Mouse (Mus musculus): ENCODE results near the gene Gys1. TPM values are rescaled to one million over a fixed set of nuclear protein-coding genes. Genes with fewer than 3 reads are reported as not detected.

The Gys1 gene
- polyA plus RNA-seq, 1 experiment: 112 TPM

DNA sequence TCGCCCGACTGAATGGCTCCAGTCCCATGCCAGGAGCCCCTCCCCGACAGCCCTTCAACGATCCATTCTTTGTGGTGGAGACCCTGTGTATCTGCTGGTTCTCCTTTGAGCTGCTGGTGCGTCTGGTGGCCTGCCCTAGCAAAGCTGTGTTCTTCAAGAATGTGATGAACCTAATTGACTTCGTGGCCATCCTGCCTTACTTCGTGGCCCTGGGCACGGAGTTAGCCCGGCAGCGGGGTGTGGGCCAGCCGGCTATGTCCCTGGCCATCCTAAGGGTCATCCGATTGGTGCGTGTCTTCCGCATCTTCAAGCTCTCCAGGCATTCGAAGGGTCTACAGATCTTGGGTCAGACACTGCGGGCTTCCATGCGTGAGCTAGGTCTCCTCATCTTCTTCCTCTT is 25.7 kb upstream of the Gys1 start:
- Histone ChIP-seq H3K4me1 (ENCODE audit: control insufficient read depth, insufficient read depth, insufficient read length, low read length) (peaks cover under 1% of the 10 kb centered on the region; the same call in 1 of the 2 replicates), H3K27ac (replicated peaks; ENCODE audit: low read depth, low read length) (no peak overlapping the region), H3K4me3 (ENCODE audit: insufficient read depth, low read depth, low read length) (no peak overlapping the region)

- Histone ChIP-seq H3K4me1 (ENCODE audit: control insufficient read depth, insufficient read depth, insufficient read length, low read length) (peaks cover 3% of the 10 kb centered on the region; the same call in 1 of the 2 replicates), H3K27ac (replicated peaks; ENCODE audit: low read depth, low read length) (no peak overlapping the region), H3K4me3 (ENCODE audit: insufficient read depth, low read depth, low read length) (no peak overlapping the region)
Observed at GRCm38 (mm10) chr7:45409497-45410163, 25.0 kb upstream of the Gys1 start.

- H3K4me3 ChIP-seq (ENCODE audit: insufficient read depth, low read depth, low read length): no peak overlapping the region
- no peak overlapping the region for H3K27ac ChIP-seq (replicated peaks; ENCODE audit: low read depth, low read length)
Observed at GRCm38 (mm10) chr7:45412421-45412820, 22.2 kb upstream of the Gys1 start.

DNA sequence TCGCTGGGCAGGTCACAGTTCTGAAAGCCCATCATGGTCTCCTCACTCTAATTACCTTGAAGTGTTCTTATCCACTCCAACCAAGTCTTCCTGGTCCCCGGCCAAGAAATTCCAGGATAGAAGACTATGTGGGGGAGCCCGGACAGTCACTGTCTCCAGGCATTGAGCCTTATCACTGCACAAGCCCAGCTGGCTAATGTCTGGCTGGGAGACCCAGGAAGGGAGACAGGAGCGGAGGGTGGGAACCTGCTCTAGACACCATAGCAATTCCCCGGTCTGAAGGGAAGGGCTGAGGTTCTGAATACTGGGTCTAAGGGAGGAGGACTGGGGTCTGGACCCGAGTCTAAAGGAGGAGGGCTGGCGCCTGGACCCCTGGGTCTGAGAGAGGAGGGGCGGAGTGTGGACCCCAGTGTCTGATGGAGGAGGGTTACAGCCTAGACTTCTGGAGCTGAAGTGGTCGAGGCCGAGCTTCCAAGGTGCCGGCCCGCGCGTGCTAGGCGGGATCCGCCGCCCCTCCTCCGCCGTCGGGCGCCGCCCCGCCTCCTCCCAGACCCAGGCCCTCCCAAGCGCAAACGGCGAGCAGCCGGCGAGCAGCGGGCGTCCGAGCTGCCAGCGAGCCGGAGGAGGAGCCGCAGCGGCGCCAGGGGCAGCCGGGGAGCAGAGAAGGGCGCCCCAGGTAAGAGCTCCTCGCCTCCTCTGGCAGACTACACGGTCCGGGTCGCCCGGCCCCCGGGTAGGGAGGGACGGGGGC is 21.4 kb upstream of the Gys1 start, which contains the start of gene Ntf5:
TSS of gene Ntf5 (plus strand) at position 583 of the 751 bp plus-strand sequence.
- Histone ChIP-seq H3K4me3 (ENCODE audit: insufficient read depth, low read depth, low read length) (peak within 1 kb of the TSS; percentile 39), H3K27ac (replicated peaks; ENCODE audit: low read depth, low read length) (no peak within 1 kb of the TSS), H3K4me1 (ENCODE audit: control insufficient read depth, insufficient read depth, insufficient read length, low read length) (peaks cover 3% of the 10 kb centered on the region; the same call in 1 of the 2 replicates)

More at GRCm38 (mm10) chr7:45412421-45412820, 22.2 kb upstream of the Gys1 start:
- H3K4me1 ChIP-seq (ENCODE audit: control insufficient read depth, insufficient read depth, insufficient read length, low read length): peaks cover 3% of the 10 kb centered on the region; the same call in 1 of the 2 replicates

DNA sequence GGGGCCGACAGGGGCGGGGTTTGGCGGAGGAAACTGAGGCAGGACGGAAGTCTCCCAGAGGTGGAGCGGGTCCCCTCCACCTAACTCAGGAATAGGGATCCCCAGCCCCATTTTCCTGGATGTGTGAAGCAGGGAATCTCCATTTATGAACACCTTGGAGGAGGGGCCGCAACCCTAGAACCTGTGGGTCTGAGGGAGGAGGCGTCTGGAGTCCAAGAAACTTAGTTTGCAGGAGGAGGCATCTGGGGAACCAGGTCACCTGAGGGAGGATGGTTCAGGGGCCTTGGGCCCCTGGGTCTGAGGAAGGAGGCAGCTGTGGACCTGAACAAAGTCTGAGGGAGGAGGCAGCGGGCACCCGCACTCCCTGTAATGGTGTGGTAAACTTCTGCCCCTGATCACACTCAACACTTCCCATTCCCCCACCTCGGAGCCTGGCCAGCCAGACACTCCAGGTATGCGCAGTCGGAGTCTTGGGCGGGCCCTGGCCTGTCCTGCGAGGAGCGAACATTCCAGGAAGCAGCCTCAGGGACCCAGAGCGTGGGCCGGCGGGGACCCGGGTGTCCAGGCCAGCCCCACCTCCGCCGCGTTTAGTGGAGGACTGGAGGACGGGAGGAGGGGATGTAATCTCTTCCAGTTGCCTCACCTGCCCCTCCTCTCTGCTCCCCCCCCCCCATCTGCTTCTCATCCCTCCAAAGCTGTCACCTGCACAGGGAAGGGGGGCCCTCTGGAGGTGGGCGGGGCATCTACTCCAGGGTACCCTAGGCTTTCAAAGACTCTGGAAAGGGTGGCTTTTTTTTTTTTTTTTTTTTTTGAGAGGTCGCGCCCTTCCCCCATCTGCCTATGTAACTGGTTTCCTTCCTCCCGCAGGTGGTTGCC is 20.5 kb upstream of the Gys1 start:
- Histone ChIP-seq H3K4me1 (ENCODE audit: control insufficient read depth, insufficient read depth, insufficient read length, low read length) (peaks cover 3% of the 10 kb centered on the region; the same call in 1 of the 2 replicates), H3K4me3 (ENCODE audit: insufficient read depth, low read depth, low read length) (peak overlapping the region; percentile 35), H3K27ac (replicated peaks; ENCODE audit: low read depth, low read length) (no peak overlapping the region)

- no peak overlapping the region for H3K4me3 ChIP-seq (ENCODE audit: insufficient read depth, low read depth, low read length)
Observed at GRCm38 (mm10) chr7:45414740-45415224, 19.9 kb upstream of the Gys1 start.

GRCm38 (mm10) chr7:45415636-45416035 is 19.0 kb upstream of the Gys1 start:
- Histone ChIP-seq H3K27ac (replicated peaks; ENCODE audit: low read depth, low read length) (no peak overlapping the region), H3K4me1 (ENCODE audit: control insufficient read depth, insufficient read depth, insufficient read length, low read length) (peaks cover 3% of the 10 kb centered on the region; the same call in 1 of the 2 replicates), H3K4me3 (ENCODE audit: insufficient read depth, low read depth, low read length) (no peak overlapping the region)

More at GRCm38 (mm10) chr7:45414740-45415224, 19.9 kb upstream of the Gys1 start:
- H3K4me1 ChIP-seq (ENCODE audit: control insufficient read depth, insufficient read depth, insufficient read length, low read length): peaks cover 3% of the 10 kb centered on the region; the same call in 1 of the 2 replicates
- no peak overlapping the region for H3K27ac ChIP-seq (replicated peaks; ENCODE audit: low read depth, low read length)

GRCm38 (mm10) chr7:45417962-45418492 is 16.6 kb upstream of the Gys1 start:
- H3K4me3 ChIP-seq (ENCODE audit: insufficient read depth, low read depth, low read length): no peak overlapping the region
- peaks cover 3% of the 10 kb centered on the region; the same call in 1 of the 2 replicates for H3K4me1 ChIP-seq (ENCODE audit: control insufficient read depth, insufficient read depth, insufficient read length, low read length)
- H3K27ac ChIP-seq (replicated peaks; ENCODE audit: low read depth, low read length): no peak overlapping the region

GRCm38 (mm10) chr7:45419859-45420614 is 14.6 kb upstream of the Gys1 start:
- no peak overlapping the region for H3K4me3 ChIP-seq (ENCODE audit: insufficient read depth, low read depth, low read length)
- H3K4me1 ChIP-seq (ENCODE audit: control insufficient read depth, insufficient read depth, insufficient read length, low read length): no peaks in the 10 kb centered on the region
- H3K27ac ChIP-seq (replicated peaks; ENCODE audit: low read depth, low read length): no peak overlapping the region

- no peak within 1 kb of the TSS for H3K4me3 ChIP-seq (ENCODE audit: insufficient read depth, low read depth, low read length)
- H3K4me1 ChIP-seq (ENCODE audit: control insufficient read depth, insufficient read depth, insufficient read length, low read length): no peaks in the 10 kb centered on the region
- H3K27ac ChIP-seq (replicated peaks; ENCODE audit: low read depth, low read length): no peak within 1 kb of the TSS
Observed at GRCm38 (mm10) chr7:45420615-45420919, 14.1 kb upstream of the Gys1 start, which contains the start of gene Lhb. TSS of gene Lhb (plus strand) at chr7:45420820.

GRCm38 (mm10) chr7:45421194-45421593 is 13.4 kb upstream of the Gys1 start:
- H3K27ac ChIP-seq (replicated peaks; ENCODE audit: low read depth, low read length): no peak overlapping the region
- no peaks in the 10 kb centered on the region for H3K4me1 ChIP-seq (ENCODE audit: control insufficient read depth, insufficient read depth, insufficient read length, low read length)
- H3K4me3 ChIP-seq (ENCODE audit: insufficient read depth, low read depth, low read length): no peak overlapping the region

DNA sequence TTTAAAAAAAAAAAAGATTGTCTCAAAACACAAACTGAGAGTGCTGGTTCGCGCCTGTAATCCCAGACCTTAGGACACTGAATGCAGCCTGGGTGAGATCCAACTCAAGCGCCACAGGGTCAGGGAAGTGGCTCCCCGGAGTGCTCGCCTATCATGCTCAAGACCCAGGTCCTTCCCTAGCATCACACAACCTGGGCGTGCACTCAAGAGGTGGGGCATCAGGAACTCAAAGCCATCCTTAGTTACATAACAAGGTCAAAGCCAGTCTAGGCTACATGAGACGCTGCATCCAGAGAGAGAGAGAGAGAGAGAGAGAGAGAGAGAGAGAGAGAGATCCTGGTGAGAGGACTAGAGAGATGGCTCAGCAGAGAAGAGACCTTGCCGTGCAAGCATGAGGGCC is 8.1 kb upstream of the Gys1 start:
- H3K27ac ChIP-seq (replicated peaks; ENCODE audit: low read depth, low read length): no peak overlapping the region
- H3K4me1 ChIP-seq (ENCODE audit: control insufficient read depth, insufficient read depth, insufficient read length, low read length): no peaks in the 10 kb centered on the region
- H3K4me3 ChIP-seq (ENCODE audit: insufficient read depth, low read depth, low read length): no peak overlapping the region

GRCm38 (mm10) chr7:45433835-45434202 is 825 bp upstream of the Gys1 start:
- peak overlapping the region; percentile 78 for H3K4me3 ChIP-seq (ENCODE audit: insufficient read depth, low read depth, low read length)
- H3K27ac ChIP-seq (replicated peaks; ENCODE audit: low read depth, low read length): peak overlapping the region; percentile 42
- H3K4me1 ChIP-seq (ENCODE audit: control insufficient read depth, insufficient read depth, insufficient read length, low read length): peaks cover 14% of the 10 kb centered on the region

- peak overlapping the region; percentile 76 for H3K4me3 ChIP-seq (ENCODE audit: insufficient read depth, low read depth, low read length)
- peaks cover 14% of the 10 kb centered on the region for H3K4me1 ChIP-seq (ENCODE audit: control insufficient read depth, insufficient read depth, insufficient read length, low read length)
- peak overlapping the region; percentile 95 for H3K27ac ChIP-seq (replicated peaks; ENCODE audit: low read depth, low read length)
Observed at GRCm38 (mm10) chr7:45435038-45435437, 394 bp downstream of the Gys1 start.
